Mouse (Mus musculus): ENCODE measurements at regions not wholly inside any gene's neighbourhood (a gene's known extent, or its start where the extent isn't known, plus 50 kb on each side); places are given as distances from the start of the nearest gene placed in this dataset.

DNA sequence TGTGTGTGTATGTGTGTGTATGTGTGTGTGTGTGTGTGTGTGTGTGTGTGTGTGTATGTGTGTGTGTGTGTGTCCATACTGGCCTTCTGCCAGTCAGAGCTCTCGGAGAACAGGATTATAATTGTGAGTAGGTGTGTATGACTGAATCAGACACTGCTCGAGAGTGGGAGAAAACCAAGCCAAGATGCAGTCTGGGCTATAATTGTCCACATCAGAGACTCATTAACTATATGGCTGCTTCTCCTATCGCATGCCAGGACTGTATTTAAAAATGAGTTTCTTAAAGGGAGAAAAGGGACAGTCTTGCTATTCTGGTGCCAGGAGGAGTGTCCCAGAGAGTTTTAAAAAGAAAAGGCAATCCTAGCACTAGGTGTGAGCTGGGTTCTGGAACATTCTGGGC lies 58.7 kb upstream of the Adpgk start:
- H3K36me3 ChIP-seq (ENCODE audit: control insufficient read depth, insufficient read depth), result no peaks in the 10 kb centered on the region
- ATAC-seq, result no peak
- H3K27me3 ChIP-seq (replicated peaks; ENCODE audit: control insufficient read depth, insufficient read depth, low read length), result no peaks in the 10 kb centered on the region
- H3K27ac ChIP-seq (ENCODE audit: low read depth, low read length), result no peak overlapping the region
- H3K9ac ChIP-seq (ENCODE audit: low read depth, low read length), result no peak overlapping the region
- no peak overlapping the region for H3K4me2 ChIP-seq (replicated peaks; ENCODE audit: low read depth)
- no peak overlapping the region for H3K4me3 ChIP-seq (ENCODE audit: low read depth, low read length)
- no peak for TF ChIP-seq CTCF (IDR thresholded peaks at IDR 0.05; ENCODE audit: low read depth)
- H3K9me3 ChIP-seq (ENCODE audit: control insufficient read depth), result no peaks in the 10 kb centered on the region
- WGBS, result 50% methylated on average over 3 of the region's 3 CpGs
- H3K4me1 ChIP-seq (replicated peaks; ENCODE audit: control insufficient read depth, insufficient read depth, low read length), result no peaks in the 10 kb centered on the region; the same call in 1 of the 2 replicates

DNA sequence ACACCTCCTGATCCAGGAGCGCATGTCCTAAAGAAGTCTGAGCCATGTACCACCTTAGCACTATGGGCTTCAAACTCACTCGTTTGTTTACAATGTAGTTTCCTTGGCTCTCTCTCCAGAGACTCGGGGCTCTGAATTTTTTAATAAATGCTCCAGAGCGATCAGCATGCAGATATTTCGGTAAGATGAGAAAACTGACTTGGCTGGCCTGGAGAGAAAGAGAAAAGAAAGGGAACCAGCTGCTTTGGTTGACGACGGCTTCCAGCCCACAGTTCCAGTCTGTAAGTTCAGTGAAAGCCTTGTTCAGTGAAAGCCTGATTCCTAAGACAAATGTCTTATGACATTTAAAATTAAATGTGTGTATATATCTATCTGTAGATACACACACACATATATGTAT lies 59.4 kb upstream of the Adpgk start:
- Histone ChIP-seq H3K9ac (ENCODE audit: low read depth, low read length) (no peak overlapping the region), H3K27ac (ENCODE audit: low read depth, low read length) (no peak overlapping the region), H3K4me3 (ENCODE audit: low read depth, low read length) (no peak overlapping the region), H3K36me3 (ENCODE audit: control insufficient read depth, insufficient read depth) (no peaks in the 10 kb centered on the region), H3K4me2 (replicated peaks; ENCODE audit: low read depth) (no peak overlapping the region), H3K27me3 (replicated peaks; ENCODE audit: control insufficient read depth, insufficient read depth, low read length) (no peaks in the 10 kb centered on the region), H3K4me1 (replicated peaks; ENCODE audit: control insufficient read depth, insufficient read depth, low read length) (no peaks in the 10 kb centered on the region; the same call in 1 of the 2 replicates), H3K9me3 (ENCODE audit: control insufficient read depth) (no peaks in the 10 kb centered on the region)
- ATAC-seq, result no peak
- TF ChIP-seq CTCF (IDR thresholded peaks at IDR 0.05; ENCODE audit: low read depth), result no peak
- 57% methylated on average over 7 of the region's 7 CpGs for WGBS

DNA sequence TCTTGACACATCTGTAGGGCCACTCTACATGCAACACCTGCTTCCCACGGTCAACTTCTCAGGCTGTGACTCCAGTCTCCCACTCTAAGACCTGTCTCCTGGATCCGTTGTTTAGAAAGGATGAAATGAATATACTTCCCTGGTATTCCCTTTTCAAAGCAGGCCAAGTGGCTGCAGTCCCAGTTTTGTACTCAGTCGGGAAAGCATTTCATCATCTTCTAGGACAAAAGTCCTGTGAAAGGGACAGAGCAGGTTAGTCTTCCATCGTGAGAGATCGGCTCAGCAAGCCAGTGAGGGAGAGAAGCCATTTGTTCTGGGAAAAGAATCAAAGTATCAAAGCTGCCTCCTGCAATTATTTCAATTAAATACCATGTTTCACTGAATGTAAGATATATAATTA lies 60.2 kb upstream of the Adpgk start:
- no peak for ATAC-seq
- 76% methylated on average over 5 of the region's 5 CpGs for WGBS

DNA sequence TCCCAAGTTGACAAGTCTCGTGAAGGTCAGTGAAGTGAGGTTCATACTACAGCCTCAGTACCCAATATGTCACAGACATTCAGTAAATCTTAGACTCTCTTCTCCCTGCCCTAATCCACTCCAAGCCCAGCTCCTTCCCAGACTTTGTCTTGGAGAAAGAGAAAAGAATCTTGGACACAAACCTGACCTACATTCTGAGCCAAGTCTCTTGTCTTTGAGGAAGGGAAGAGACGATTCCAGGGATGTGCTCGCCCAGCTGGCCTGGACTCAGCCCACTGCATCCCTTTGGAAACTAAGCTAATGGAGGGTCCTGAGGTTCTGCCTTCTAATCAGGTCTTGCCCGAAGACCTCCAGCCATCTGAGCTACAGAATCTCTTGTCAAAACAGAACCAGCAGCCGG lies 61.2 kb upstream of the Adpgk start:
- H3K27me3 ChIP-seq (replicated peaks; ENCODE audit: control insufficient read depth, insufficient read depth, low read length), result no peaks in the 10 kb centered on the region
- no peaks in the 10 kb centered on the region; the same call in 1 of the 2 replicates for H3K4me1 ChIP-seq (replicated peaks; ENCODE audit: control insufficient read depth, insufficient read depth, low read length)
- no peaks in the 10 kb centered on the region for H3K9me3 ChIP-seq (ENCODE audit: control insufficient read depth)
- no peak for ATAC-seq
- H3K27ac ChIP-seq (ENCODE audit: low read depth, low read length), result no peak overlapping the region
- no peak overlapping the region for H3K9ac ChIP-seq (ENCODE audit: low read depth, low read length)
- no peak for TF ChIP-seq CTCF (IDR thresholded peaks at IDR 0.05; ENCODE audit: low read depth)
- H3K4me2 ChIP-seq (replicated peaks; ENCODE audit: low read depth), result no peak overlapping the region
- H3K36me3 ChIP-seq (ENCODE audit: control insufficient read depth, insufficient read depth), result no peaks in the 10 kb centered on the region
- H3K4me3 ChIP-seq (ENCODE audit: low read depth, low read length), result no peak overlapping the region
- 82% methylated on average over 5 of the region's 5 CpGs for whole genome bisulfite sequencing

More for the DNA sequence above, 60.2 kb upstream of the Adpgk start:
- no peak overlapping the region for H3K9ac ChIP-seq (ENCODE audit: low read depth, low read length)
- no peaks in the 10 kb centered on the region for H3K27me3 ChIP-seq (replicated peaks; ENCODE audit: control insufficient read depth, insufficient read depth, low read length)
- H3K36me3 ChIP-seq (ENCODE audit: control insufficient read depth, insufficient read depth), result no peaks in the 10 kb centered on the region
- no peak overlapping the region for H3K4me3 ChIP-seq (ENCODE audit: low read depth, low read length)
- H3K4me1 ChIP-seq (replicated peaks; ENCODE audit: control insufficient read depth, insufficient read depth, low read length), result no peaks in the 10 kb centered on the region; the same call in 1 of the 2 replicates
- H3K4me2 ChIP-seq (replicated peaks; ENCODE audit: low read depth), result no peak overlapping the region
- H3K27ac ChIP-seq (ENCODE audit: low read depth, low read length), result no peak overlapping the region
- no peak for TF ChIP-seq CTCF (IDR thresholded peaks at IDR 0.05; ENCODE audit: low read depth)
- no peaks in the 10 kb centered on the region for H3K9me3 ChIP-seq (ENCODE audit: control insufficient read depth)

GRCm38 (mm10) chr9:59227948-59228347 lies 63.4 kb upstream of the Adpgk start:
- Histone ChIP-seq H3K36me3 (ENCODE audit: control insufficient read depth, insufficient read depth) (no peaks in the 10 kb centered on the region), H3K4me3 (ENCODE audit: low read depth, low read length) (no peak overlapping the region), H3K4me2 (replicated peaks; ENCODE audit: low read depth) (no peak overlapping the region), H3K4me1 (replicated peaks; ENCODE audit: control insufficient read depth, insufficient read depth, low read length) (no peaks in the 10 kb centered on the region; the same call in 1 of the 2 replicates), H3K9me3 (ENCODE audit: control insufficient read depth) (no peaks in the 10 kb centered on the region), H3K9ac (ENCODE audit: low read depth, low read length) (no peak overlapping the region), H3K27ac (ENCODE audit: low read depth, low read length) (no peak overlapping the region), H3K27me3 (replicated peaks; ENCODE audit: control insufficient read depth, insufficient read depth, low read length) (no peaks in the 10 kb centered on the region)
- no peak for TF ChIP-seq CTCF (IDR thresholded peaks at IDR 0.05; ENCODE audit: low read depth)
- ATAC-seq, result no peak
- WGBS, result 80% methylated on average over 4 of the region's 4 CpGs

GRCm38 (mm10) chr9:59226361-59226760 lies 65.0 kb upstream of the Adpgk start:
- WGBS, result 88% methylated on average over 4 of the region's 4 CpGs
- Histone ChIP-seq H3K9ac (ENCODE audit: low read depth, low read length) (no peak overlapping the region), H3K27me3 (replicated peaks; ENCODE audit: control insufficient read depth, insufficient read depth, low read length) (no peaks in the 10 kb centered on the region; the same call in 1 of the 2 replicates), H3K9me3 (ENCODE audit: control insufficient read depth) (no peaks in the 10 kb centered on the region), H3K36me3 (ENCODE audit: control insufficient read depth, insufficient read depth) (no peaks in the 10 kb centered on the region), H3K4me1 (replicated peaks; ENCODE audit: control insufficient read depth, insufficient read depth, low read length) (no peaks in the 10 kb centered on the region), H3K27ac (ENCODE audit: low read depth, low read length) (no peak overlapping the region), H3K4me3 (ENCODE audit: low read depth, low read length) (no peak overlapping the region), H3K4me2 (replicated peaks; ENCODE audit: low read depth) (no peak overlapping the region)
- ATAC-seq, result no peak
- no peak for TF ChIP-seq CTCF (IDR thresholded peaks at IDR 0.05; ENCODE audit: low read depth)

DNA sequence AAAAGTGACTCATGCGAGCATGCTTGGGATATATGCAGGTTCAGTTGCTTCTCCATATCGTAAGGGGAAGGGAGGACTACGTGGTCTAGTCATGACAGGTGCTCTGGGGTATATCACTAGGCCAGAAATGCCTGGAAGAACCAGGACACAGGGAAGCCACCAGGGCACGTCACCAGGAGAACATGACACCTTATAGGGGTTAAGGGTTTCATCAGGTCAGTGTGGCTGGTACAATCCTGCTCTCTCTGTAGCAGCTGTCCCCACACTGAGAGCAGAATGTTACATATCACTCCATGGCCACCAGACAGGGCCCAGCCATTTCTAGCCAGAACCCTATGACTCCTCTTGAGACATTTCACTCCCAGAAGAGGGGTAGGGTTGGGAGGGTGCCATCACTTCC lies 72.1 kb upstream of the Adpgk start:
- Histone ChIP-seq H3K27ac (ENCODE audit: low read depth, low read length) (no peak overlapping the region), H3K4me2 (replicated peaks; ENCODE audit: low read depth) (no peak overlapping the region), H3K4me1 (replicated peaks; ENCODE audit: control insufficient read depth, insufficient read depth, low read length) (no peaks in the 10 kb centered on the region), H3K36me3 (ENCODE audit: control insufficient read depth, insufficient read depth) (no peaks in the 10 kb centered on the region), H3K4me3 (ENCODE audit: low read depth, low read length) (no peak overlapping the region), H3K9ac (ENCODE audit: low read depth, low read length) (no peak overlapping the region), H3K9me3 (ENCODE audit: control insufficient read depth) (no peaks in the 10 kb centered on the region), H3K27me3 (replicated peaks; ENCODE audit: control insufficient read depth, insufficient read depth, low read length) (no peaks in the 10 kb centered on the region; the same call in 1 of the 2 replicates)
- no peak for TF ChIP-seq CTCF (IDR thresholded peaks at IDR 0.05; ENCODE audit: low read depth)
- WGBS, result 85% methylated on average over 4 of the region's 4 CpGs
- no peak for ATAC-seq
